Mouse (Mus musculus): ENCODE measurements around the gene Kcnh5. TPM values are rescaled to one million over a fixed set of nuclear protein-coding genes. Genes with fewer than 3 reads are reported as not detected.

Kcnh5 gene
- polyA plus RNA-seq, 2 experiments, result not detected

- no peak overlapping the region for H3K9ac ChIP-seq (replicated peaks)
- H3K27ac ChIP-seq, result no peak overlapping the region
- no peak for TF ChIP-seq CTCF (IDR thresholded peaks at IDR 0.05; ENCODE audit: low read depth)
- no peak for TF ChIP-seq EP300 (IDR thresholded peaks at IDR 0.05; ENCODE audit: low read depth)
- no peak overlapping the region for H3K4me3 ChIP-seq (ENCODE audit: insufficient read depth in 1 of 2, low read depth in 2 of 2, low read length in 2 of 2)
- no peak overlapping the region for H3K4me2 ChIP-seq (ENCODE audit: low read depth)
- H3K9me3 ChIP-seq (ENCODE audit: control insufficient read depth, low read length), result no peaks in the 10 kb centered on the region
- 75% methylated on average over 12 of the region's 12 CpGs for WGBS (ENCODE audit: insufficient replicate concordance)
- H3K36me3 ChIP-seq (replicated peaks; ENCODE audit: control insufficient read depth, insufficient read depth, low read depth), result no peaks in the 10 kb centered on the region
- H3K27me3 ChIP-seq (ENCODE audit: control insufficient read depth, insufficient read depth, low read length), result no peaks in the 10 kb centered on the region
- no peaks in the 10 kb centered on the region for H3K4me1 ChIP-seq (replicated peaks; ENCODE audit: control insufficient read depth in 2 of 2, insufficient read depth in 2 of 2, low read length in 1 of 2)
- DNase-seq (ENCODE audit: low read depth in 3 of 3, low spot score in 3 of 3) (no peak), ATAC-seq (ENCODE audit: insufficient read depth) (no peak)
These were observed 328.4 kb downstream of the Kcnh5 start for GRCm38 (mm10) chr12:74848611-74849347.

Other genes with a start within 250 kb of the Kcnh5 start
- 3.1 and 3.4 TPM in 2 replicates for gene Rhoj, start 131.0 kb upstream of the Kcnh5 start, polyA plus RNA-seq (2012; rRNA removed)
- 4.4 and 4.7 TPM in 2 replicates for gene Rhoj, start 131.0 kb upstream of the Kcnh5 start, polyA plus RNA-seq (2014; fragmentation: Nextera tagmentation; extraction: Ambion mirVana)
- not detected in 2 replicates for gene Gphb5, start 239.4 kb upstream of the Kcnh5 start, polyA plus RNA-seq (2012; rRNA removed)
- gene Gphb5, start 239.4 kb upstream of the Kcnh5 start, polyA plus RNA-seq (2014; fragmentation: Nextera tagmentation; extraction: Ambion mirVana), result not detected in 2 replicates